Mouse (Mus musculus) C2C12 (cell line): ENCODE measurements around the gene Rbl1.

ENCODE experiments used
- CTCF ChIP-seq: IDR thresholded peaks from one replicate; pipeline ENCODE4 v1.5.1; 2011; ENCODE audit not compliant: control insufficient read depth, insufficient read depth, insufficient read length
- FOSL1 ChIP-seq: IDR thresholded peaks from one replicate; pipeline ENCODE4 v1.8.0; 2011; ENCODE audit warnings: mild to moderate bottlenecking, low read length; ENCODE audit not compliant: poor library complexity, insufficient read depth, severe bottlenecking
- MAX ChIP-seq: IDR thresholded peaks from one replicate; pipeline ENCODE4 v1.6.1; 2011; ENCODE audit warnings: mild to moderate bottlenecking, control low read depth

GRCm38 (mm10) chr2:157130813-157131514, 73.4 kb downstream of the Rbl1 start:
- TF ChIP-seq CTCF: no peak
- no peak for TF ChIP-seq FOSL1
- no peak for TF ChIP-seq MAX
